Mouse (Mus musculus) midbrain, embryonic 14.5 days (tissue): ENCODE measurements around the gene Polr3gl. TPM values are rescaled to one million over a fixed set of nuclear protein-coding genes. Genes with fewer than 3 reads are reported as not detected.

Source experiments
- ATAC-seq: fragments of 200-750 bp; cut with Nextera tagmentation; 2 replicates; pipeline ENCODE4 v1.8.0; 2017; ENCODE audit warnings: moderate number of reproducible peaks, moderate library complexity; ENCODE audit not compliant: low FRiP score, low TSS enrichment
- DNase-seq: peaks from one replicate; pipeline ENCODE4 v3.0.0-alpha.2; 2015
- H3K27ac ChIP-seq: fragments of 300-500 bp; sonication (generic); replicated peaks from 2 replicates; pipeline ENCODE4 v1.5.1; 2014; ENCODE audit warnings: mild to moderate bottlenecking, low read depth, low read length, moderate library complexity
- H3K27me3 ChIP-seq: fragments of 300-500 bp; sonication (generic); 2 replicates; pipeline ENCODE4 v1.6.1; 2014; ENCODE audit warnings: low read length, control low read depth, mixed read lengths; ENCODE audit not compliant: control insufficient read depth, insufficient read depth
- H3K36me3 ChIP-seq: fragments of 300-500 bp; sonication (generic); 2 replicates; pipeline ENCODE4 v1.6.1; 2014; ENCODE audit warnings: low read length, control low read depth; ENCODE audit not compliant: control insufficient read depth, insufficient read depth
- H3K4me1 ChIP-seq: fragments of 300-500 bp; sonication (generic); 2 replicates; pipeline ENCODE4 v1.6.1; 2014; ENCODE audit warnings: mild to moderate bottlenecking, antibody characterized with exemption, low read length, control low read depth; ENCODE audit not compliant: control insufficient read depth, insufficient read depth
- H3K4me2 ChIP-seq: fragments of 300-500 bp; sonication (generic); 2 replicates; pipeline ENCODE4 v1.6.1; 2014; ENCODE audit warnings: mild to moderate bottlenecking, low read length, moderate library complexity
- H3K4me3 ChIP-seq: fragments of 300-500 bp; sonication (generic); replicated peaks from 2 replicates; pipeline ENCODE4 v1.5.1; 2014; ENCODE audit warnings: low read depth, low read length
- H3K9ac ChIP-seq: fragments of 300-500 bp; sonication (generic); replicated peaks from 2 replicates; pipeline ENCODE4 v1.6.1; 2014; ENCODE audit warnings: mild to moderate bottlenecking, low read length, moderate library complexity
- H3K9me3 ChIP-seq: fragments of 300-500 bp; sonication (generic); 2 replicates; pipeline ENCODE4 v1.6.1; 2016; ENCODE audit warnings: low read length, control low read depth, mixed read lengths; ENCODE audit not compliant: control insufficient read depth
- WGBS: fragments of 180-500 bp; shearing (Covaris S2); extraction: QIAGEN DNeasy Blood & Tissue Kit; methylation state at CpG from one replicate; pipeline ENCODE4 v1.1.7; 2014; 5-methylcytosine and 5-hydroxymethylcytosine counted together
- polyA plus RNA-seq: library from polyadenylated mRNA; unstranded; fragments of >200 nt; fragmentation: Nextera tagmentation; extraction: Ambion mirVana; gene quantifications from 2 replicates; pipeline ENCODE4 v1.2.1, GENCODE M21; 2014

The Polr3gl gene
- polyA plus RNA-seq: 14.8 and 17.1 TPM in 2 replicates

- ATAC-seq: peak; percentile 86
- Histone ChIP-seq H3K4me3 (peak within 1 kb of the TSS; percentile 62), H3K36me3 (no peaks in the 10 kb centered on the region), H3K4me2 (peak within 1 kb of the TSS; percentile 67), H3K4me1 (peaks cover 39% of the 10 kb centered on the region), H3K27ac (peak within 1 kb of the TSS; percentile 82), H3K9me3 (no peaks in the 10 kb centered on the region), H3K27me3 (no peaks in the 10 kb centered on the region), H3K9ac (peak within 1 kb of the TSS; percentile 67)
- peak; percentile 96 for DNase-seq
- 0% methylated on average over 38 of the region's 38 CpGs for WGBS
Observed at GRCm38 (mm10) chr3:96593790-96594560, at the start of gene Polr3gl. Gene Polr3gl (minus strand): TSS chr3:96594181.

DNA sequence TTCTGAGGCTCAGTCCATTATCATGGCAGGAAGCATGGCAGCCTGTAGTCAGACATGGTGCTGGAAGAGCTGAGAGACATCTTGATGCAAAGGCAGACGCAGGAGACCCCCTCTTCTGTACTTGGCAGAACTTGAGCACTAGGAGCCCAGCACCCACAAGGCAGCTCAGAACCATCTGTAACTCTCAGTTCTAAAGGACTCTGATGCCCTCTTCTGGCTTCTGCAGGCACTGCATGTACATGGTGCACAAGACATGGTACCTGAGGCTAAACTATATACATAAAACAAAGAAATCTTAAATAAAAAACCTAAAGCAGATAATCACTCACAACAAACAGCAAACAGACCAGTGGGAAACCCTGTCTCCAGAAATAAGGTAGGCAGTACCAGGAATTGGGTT, 45.2 kb upstream of the Polr3gl start:
- Histone ChIP-seq H3K4me3 (no peak overlapping the region), H3K27me3 (no peaks in the 10 kb centered on the region), H3K4me1 (peaks cover 11% of the 10 kb centered on the region; the same call in 1 of the 2 replicates), H3K36me3 (peaks cover 37% of the 10 kb centered on the region), H3K27ac (no peak overlapping the region), H3K9ac (no peak overlapping the region), H3K4me2 (no peak overlapping the region), H3K9me3 (no peaks in the 10 kb centered on the region)
- DNase-seq: peak; percentile 59
- 67% methylated on average over 1 of the region's 1 CpGs for WGBS
- no peak for ATAC-seq

DNA sequence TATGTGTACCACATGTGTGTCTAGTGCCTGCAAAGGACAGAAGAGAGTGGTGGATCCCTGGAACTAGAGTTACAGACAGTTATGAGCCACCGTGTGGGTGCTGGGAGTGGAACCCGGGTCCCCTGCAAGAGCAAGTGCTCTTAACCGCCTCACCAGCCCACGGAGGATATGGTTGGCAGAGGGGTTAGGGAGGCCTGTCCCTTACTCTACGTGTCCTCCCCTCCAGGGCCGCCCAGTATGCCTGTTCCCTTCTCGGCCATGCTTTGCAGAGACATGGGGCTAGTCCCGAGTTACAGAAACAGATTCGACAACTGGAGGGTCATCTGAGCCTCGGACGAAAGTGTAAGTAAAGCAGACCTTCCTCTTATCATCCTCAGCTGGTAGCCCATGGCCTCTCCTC, 42.5 kb upstream of the Polr3gl start:
- peaks cover 11% of the 10 kb centered on the region; the same call in 1 of the 2 replicates for H3K4me1 ChIP-seq
- H3K4me3 ChIP-seq: peak overlapping the region; percentile 85
- no peaks in the 10 kb centered on the region for H3K27me3 ChIP-seq
- DNase-seq: no peak
- no peak overlapping the region for H3K27ac ChIP-seq
- H3K9me3 ChIP-seq: no peaks in the 10 kb centered on the region
- peak overlapping the region; percentile 97; the same call in 1 of the 2 replicates for H3K9ac ChIP-seq
- H3K4me2 ChIP-seq: peak overlapping the region; percentile 79
- 70% methylated on average over 11 of the region's 11 CpGs for WGBS
- peaks cover 42% of the 10 kb centered on the region for H3K36me3 ChIP-seq
- ATAC-seq: no peak

DNA sequence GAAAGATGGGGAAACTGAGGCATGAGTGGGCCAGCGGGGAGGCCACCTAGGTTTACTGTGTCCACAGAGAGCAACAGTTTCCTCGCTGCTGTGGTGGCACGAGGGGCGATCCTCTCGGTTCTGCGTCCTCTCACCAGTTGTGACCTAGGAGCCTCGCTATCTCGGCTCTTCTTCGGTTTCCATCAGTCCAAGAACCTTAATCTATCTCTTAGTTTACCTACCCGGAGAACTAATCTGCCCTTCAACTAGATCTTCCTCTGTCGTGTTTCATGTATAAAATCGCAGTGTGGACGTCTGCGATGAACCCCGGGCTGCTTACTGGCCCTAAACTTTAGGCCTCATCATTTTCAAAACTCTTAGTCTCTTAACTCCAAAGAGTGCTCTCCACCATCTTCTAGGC, 41.9 kb upstream of the Polr3gl start:
- H3K9me3 ChIP-seq: no peaks in the 10 kb centered on the region

DNA sequence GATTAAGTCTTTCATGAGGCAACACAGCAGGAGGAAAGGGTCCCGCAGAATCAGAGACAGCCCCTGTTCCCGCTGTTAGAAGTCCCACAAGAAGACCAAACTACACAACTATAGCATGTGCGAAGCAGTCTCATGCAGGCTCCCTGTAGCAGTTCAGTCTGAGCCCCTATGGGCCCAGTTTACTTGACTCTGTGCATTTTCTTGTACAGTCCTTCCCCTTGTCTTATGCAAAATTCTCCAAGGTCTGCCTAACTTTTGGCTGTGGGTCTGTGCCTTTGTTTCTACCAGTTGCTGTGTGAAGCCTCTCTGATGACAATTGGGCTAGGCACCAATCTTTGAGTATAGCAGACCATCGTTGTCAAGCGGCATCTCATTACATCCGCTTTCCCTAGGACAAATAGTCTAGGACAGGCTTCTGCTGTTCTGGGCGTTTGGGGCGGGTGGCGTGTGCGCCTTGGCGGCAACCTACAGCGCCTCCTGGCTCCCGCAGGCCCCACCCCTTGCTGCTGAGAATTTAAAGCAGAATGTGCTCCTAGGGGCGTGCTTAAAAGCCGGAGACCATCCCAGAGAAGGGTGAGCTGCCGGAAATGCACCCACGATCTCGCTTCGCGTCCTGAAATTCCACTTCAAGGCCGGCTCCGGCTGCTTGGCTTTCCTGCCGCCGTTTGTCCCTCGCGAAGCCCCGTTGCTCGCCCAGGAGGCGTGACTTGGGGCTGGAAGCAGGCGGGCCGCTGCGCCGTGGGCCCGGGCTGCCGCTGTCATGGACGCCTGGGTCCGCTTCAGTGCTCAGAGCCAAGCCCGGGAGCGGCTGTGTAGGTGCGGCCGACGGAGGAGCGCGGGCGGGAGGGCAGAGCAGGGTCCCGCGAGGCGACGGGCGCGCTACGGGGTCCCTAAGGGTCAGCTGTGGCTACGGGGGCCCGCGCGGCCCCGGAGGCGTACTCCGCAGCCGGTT, 41.2 kb upstream of the Polr3gl start, which contains the start of the genes Pex11b and Gm42957:
Pex11b (plus strand) TSS at position 449 of the 952 bp plus-strand sequence.
Gm42957 (plus strand) TSS at position 547 of the 952 bp plus-strand sequence.
- H3K4me1 ChIP-seq: peaks cover 19% of the 10 kb centered on the region
- H3K4me2 ChIP-seq: peak within 1 kb of the TSS; percentile 79
- WGBS: 2% methylated on average over 60 of the region's 60 CpGs
- no peaks in the 10 kb centered on the region for H3K27me3 ChIP-seq
- H3K36me3 ChIP-seq: peaks cover 44% of the 10 kb centered on the region
- peak within 1 kb of the TSS; percentile 89 for H3K27ac ChIP-seq
- H3K9ac ChIP-seq: peak within 1 kb of the TSS; percentile 97
- peak within 1 kb of the TSS; percentile 85 for H3K4me3 ChIP-seq
- ATAC-seq (peak; percentile 86), DNase-seq (peak; percentile 88)
- H3K9me3 ChIP-seq: no peaks in the 10 kb centered on the region

More for the DNA sequence above, 41.9 kb upstream of the Polr3gl start:
- DNase-seq: no peak
- Histone ChIP-seq H3K36me3 (peaks cover 46% of the 10 kb centered on the region), H3K4me3 (peak overlapping the region; percentile 85), H3K4me1 (peaks cover 14% of the 10 kb centered on the region), H3K4me2 (peak overlapping the region; percentile 79), H3K27me3 (no peaks in the 10 kb centered on the region), H3K27ac (peak overlapping the region; percentile 89), H3K9ac (peak overlapping the region; percentile 97)
- 11% methylated on average over 15 of the region's 15 CpGs for WGBS
- ATAC-seq: no peak

DNA sequence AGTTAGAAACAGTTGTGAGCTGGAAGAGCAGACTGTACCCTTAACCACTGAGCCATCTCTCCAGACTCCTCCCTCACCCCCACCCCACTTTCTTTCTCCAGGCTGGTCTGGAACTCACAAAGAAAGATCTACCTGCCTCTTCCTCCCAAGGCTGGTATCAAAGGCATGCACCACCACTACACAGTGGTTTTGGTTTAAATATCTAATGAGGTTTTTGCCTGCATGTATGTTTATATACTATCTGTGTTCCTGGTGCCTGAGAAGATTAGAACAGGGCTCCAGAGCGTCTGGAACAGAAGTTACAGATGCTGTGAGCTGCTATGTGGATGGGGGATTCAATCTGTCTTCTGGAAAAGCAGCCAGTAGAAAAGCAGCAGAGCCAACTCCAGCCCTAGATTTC, 40.0 kb upstream of the Polr3gl start:
- H3K27ac ChIP-seq: no peak overlapping the region
- no peaks in the 10 kb centered on the region for H3K27me3 ChIP-seq
- no peak for ATAC-seq

DNA sequence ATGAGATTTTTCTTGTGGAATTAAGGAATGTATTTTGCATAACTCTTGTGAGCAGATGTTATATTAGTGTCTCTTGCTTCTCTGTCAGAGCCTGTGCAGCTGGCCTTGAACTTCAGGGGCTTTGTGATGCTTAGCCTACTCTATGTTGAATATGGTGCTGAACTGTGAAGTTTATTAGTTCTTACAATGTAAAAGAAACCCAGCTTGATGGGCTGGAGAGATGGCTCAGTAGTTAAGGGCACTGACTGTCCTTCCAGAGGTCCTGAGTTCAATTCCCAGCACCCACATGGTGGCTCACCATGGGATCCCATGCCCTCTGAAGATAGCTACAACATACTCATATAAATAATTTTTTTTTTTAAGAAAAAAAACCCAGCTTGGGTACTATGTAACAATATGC, 38.1 kb upstream of the Polr3gl start:
- no peak overlapping the region for H3K27ac ChIP-seq
- no peak overlapping the region for H3K4me2 ChIP-seq
- no peak overlapping the region for H3K9ac ChIP-seq
- no peaks in the 10 kb centered on the region for H3K27me3 ChIP-seq
- no peaks in the 10 kb centered on the region for H3K9me3 ChIP-seq
- peaks cover 26% of the 10 kb centered on the region for H3K36me3 ChIP-seq
- H3K4me1 ChIP-seq: peaks cover 23% of the 10 kb centered on the region
- ATAC-seq (no peak), DNase-seq (no peak)
- no peak overlapping the region for H3K4me3 ChIP-seq

More for the DNA sequence above, 40.0 kb upstream of the Polr3gl start:
- H3K4me1 ChIP-seq: peaks cover 23% of the 10 kb centered on the region
- no peak overlapping the region for H3K4me3 ChIP-seq
- H3K4me2 ChIP-seq: no peak overlapping the region
- no peaks in the 10 kb centered on the region for H3K9me3 ChIP-seq
- DNase-seq: no peak
- WGBS: 79% methylated on average over 1 of the region's 1 CpGs
- peaks cover 35% of the 10 kb centered on the region for H3K36me3 ChIP-seq
- H3K9ac ChIP-seq: no peak overlapping the region

DNA sequence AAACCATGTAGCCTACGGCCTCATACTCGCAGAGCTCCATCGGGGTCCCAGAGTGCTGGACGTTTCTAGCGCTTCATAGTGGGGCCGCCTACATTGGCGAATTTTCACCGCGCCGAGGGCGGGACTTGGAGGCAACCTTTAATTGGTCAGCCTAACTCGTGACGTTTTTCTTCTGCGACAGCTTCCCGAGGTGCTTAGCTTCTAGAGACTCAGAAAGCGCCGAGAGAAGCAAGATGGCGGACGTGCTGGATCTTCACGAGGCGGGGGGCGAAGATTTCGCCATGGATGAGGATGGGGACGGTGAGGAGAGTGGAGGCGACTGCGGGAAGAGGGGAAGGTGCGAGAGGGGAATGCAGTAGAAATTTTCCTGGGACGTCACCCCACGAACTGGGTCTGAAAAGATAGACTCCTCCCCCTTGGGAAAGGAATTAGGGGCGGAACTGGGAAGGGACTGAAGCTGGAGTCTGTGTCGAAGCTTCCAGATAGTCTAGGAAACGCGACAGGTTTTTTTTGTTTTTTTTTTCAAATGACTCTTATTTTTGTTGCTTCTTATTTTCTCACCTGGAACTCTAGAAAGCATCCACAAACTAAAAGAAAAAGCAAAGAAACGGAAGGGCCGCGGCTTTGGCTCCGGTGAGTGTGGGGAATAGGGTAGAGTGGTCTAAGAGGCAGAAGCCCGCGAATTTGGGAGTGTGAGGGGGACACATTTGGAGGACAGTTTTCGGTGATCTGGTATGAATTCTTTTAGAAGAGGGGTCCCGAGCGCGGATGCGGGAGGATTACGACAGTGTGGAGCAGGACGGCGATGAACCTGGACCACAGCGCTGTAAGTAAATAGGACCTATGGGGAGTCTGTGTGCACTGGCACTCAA, 36.0 kb upstream of the Polr3gl start, which contains the start of gene Rbm8a:
Rbm8a (plus strand) TSS at position 205 of the 872 bp plus-strand sequence.
- Histone ChIP-seq H3K27ac (peak within 1 kb of the TSS; percentile 75), H3K9me3 (no peaks in the 10 kb centered on the region), H3K4me1 (peaks cover 16% of the 10 kb centered on the region; the same call in 1 of the 2 replicates), H3K9ac (peak within 1 kb of the TSS; percentile 59), H3K4me2 (peak within 1 kb of the TSS; percentile 79), H3K27me3 (no peaks in the 10 kb centered on the region), H3K36me3 (peaks cover 39% of the 10 kb centered on the region), H3K4me3 (peak within 1 kb of the TSS; percentile 72)
- under 1% methylated on average over 48 of the region's 48 CpGs for WGBS
- DNase-seq: peak; percentile 100
- peak; percentile 93 for ATAC-seq
